Comparison of ENCODE assay signal across 24 mouse cellular contexts in genomic region chr15:84934901-84935300, GRCm38 (mm10). TPM values are rescaled to one million over a fixed set of nuclear protein-coding genes. Genes with fewer than 3 reads are reported as not detected.
DNase-seq lines count a peak whose midpoint lies in the region; ATAC-seq and TF ChIP-seq lines count a peak whose summit lies in the region.
"Had no signal": no experiment of that assay in that cellular context is flagged by ENCODE, and none has a peak within 500 bp of the region (broad histone marks: within the 10 kb centered on the region; RNA-seq: fewer than 3 reads in every experiment).

No protein-coding gene starts in this region.

- no peak for TF ChIP-seq POLR2A in brain, embryonic 14.5 days (IDR thresholded peaks at IDR 0.05; ENCODE audit: borderline replicate concordance, extremely low read depth, insufficient read depth, insufficient read length, poor library complexity, severe bottlenecking)

- WGBS in forebrain, embryonic 14.5 days = 80% methylated on average over 16 of the region's 16 CpGs
- WGBS in forebrain, embryonic 13.5 days = 79% methylated on average over 16 of the region's 16 CpGs

- H3K27me3 ChIP-seq in forebrain, embryonic 14.5 days (replicated peaks; ENCODE audit: control insufficient read depth, insufficient read depth, low read length) = no peaks in the 10 kb centered on the region
- H3K27me3 ChIP-seq in forebrain, embryonic 13.5 days = no peaks in the 10 kb centered on the region
- H3K27me3 ChIP-seq: embryonic facial prominence, embryonic 12.5 days; embryonic facial prominence, embryonic 15.5 days; heart, embryonic 13.5 days had no signal

- H3K27ac ChIP-seq in forebrain, embryonic 14.5 days (ENCODE audit: low read depth, low read length) = no peak overlapping the region
- H3K27ac ChIP-seq in forebrain, embryonic 13.5 days = no peak overlapping the region
- H3K27ac ChIP-seq: embryonic facial prominence, embryonic 12.5 days; embryonic facial prominence, embryonic 15.5 days; heart, embryonic 13.5 days; hindbrain, embryonic 14.5 days; hindbrain, postnatal 0 days had no signal

- DNase-seq in forebrain, embryonic 14.5 days (ENCODE audit: low spot score) = peak; percentile 17
- DNase-seq in layer of hippocampus, adult 9-11 months = peak; percentile 59
- no peak for DNase-seq in layer of hippocampus, adult 9-10 months (ENCODE audit: low spot score)
- DNase-seq in right cerebral cortex, adult 2 months (ENCODE audit: low spot score in 2 of 2) = peak; percentile 59 to 66
- no peak for DNase-seq in right cerebral cortex, postnatal 4 days
- DNase-seq in brain, embryonic 14.5 days (ENCODE audit: low read depth) = peak; percentile 28
- DNase-seq in adrenal gland, postnatal 14 days = no peak
- DNase-seq: adrenal gland, postnatal 25 days; cerebellum, adult 11 months; cerebellum, adult 2 months; cerebellum, adult 9-11 months; cerebellum, postnatal 25 days; gastrocnemius, postnatal 25 days; heart, adult 18-20 months; heart, postnatal 14 days; heart, postnatal 4 days had no signal

- H3K4me3 ChIP-seq in forebrain, embryonic 14.5 days (ENCODE audit: low read depth, low read length) = no peak overlapping the region
- H3K4me3 ChIP-seq in forebrain, embryonic 13.5 days = no peak overlapping the region
- H3K4me3 ChIP-seq: embryonic facial prominence, embryonic 12.5 days; embryonic facial prominence, embryonic 15.5 days; heart, embryonic 13.5 days had no signal

- H3K4me2 ChIP-seq in forebrain, embryonic 14.5 days (ENCODE audit: low read length) = no peak overlapping the region
- no peak overlapping the region for H3K4me2 ChIP-seq in forebrain, embryonic 13.5 days
- H3K4me2 ChIP-seq: embryonic facial prominence, embryonic 12.5 days; embryonic facial prominence, embryonic 15.5 days; heart, embryonic 13.5 days; hindbrain, embryonic 14.5 days had no signal

- no peak for TF ChIP-seq CTCF in brain, embryonic 14.5 days (IDR thresholded peaks at IDR 0.05; ENCODE audit: borderline replicate concordance, extremely low read depth, insufficient read depth, insufficient read length)

- peaks cover 100% of the 10 kb centered on the region for H3K36me3 ChIP-seq in forebrain, embryonic 14.5 days (ENCODE audit: control insufficient read depth, insufficient read depth, low read length)
- peaks cover 100% of the 10 kb centered on the region for H3K36me3 ChIP-seq in forebrain, embryonic 13.5 days (ENCODE audit: poor library complexity, severe bottlenecking)

- H3K9me3 ChIP-seq in forebrain, embryonic 14.5 days (replicated peaks; ENCODE audit: control insufficient read depth, low read length) = no peaks in the 10 kb centered on the region
- H3K9me3 ChIP-seq in forebrain, embryonic 13.5 days (replicated peaks) = no peaks in the 10 kb centered on the region
- H3K9me3 ChIP-seq: embryonic facial prominence, embryonic 12.5 days; embryonic facial prominence, embryonic 15.5 days; heart, embryonic 13.5 days had no signal

- H3K9ac ChIP-seq in forebrain, embryonic 14.5 days (ENCODE audit: low read length) = no peak overlapping the region
- no peak overlapping the region for H3K9ac ChIP-seq in forebrain, embryonic 13.5 days
- H3K9ac ChIP-seq: embryonic facial prominence, embryonic 12.5 days; embryonic facial prominence, embryonic 15.5 days; heart, embryonic 13.5 days; hindbrain, embryonic 14.5 days had no signal

- no peaks in the 10 kb centered on the region for H3K4me1 ChIP-seq in forebrain, embryonic 14.5 days (ENCODE audit: control insufficient read depth, insufficient read depth, low read length)
- H3K4me1 ChIP-seq in forebrain, embryonic 13.5 days = no peaks in the 10 kb centered on the region
- H3K4me1 ChIP-seq: embryonic facial prominence, embryonic 12.5 days; embryonic facial prominence, embryonic 15.5 days had no signal

- ATAC-seq in forebrain, embryonic 14.5 days = no peak
- ATAC-seq in forebrain, embryonic 13.5 days = no peak
- ATAC-seq: forebrain, embryonic 16.5 days; hindbrain, postnatal 0 days; inflammation-experienced regulatory T-cells, adult 6 months had no signal

RNA-seq across cellular contexts. Expression of gene Nup50, which starts 11.7 kb away (rescaled TPM):
- 28.3 and 33.3 TPM in 2 replicates for polyA plus RNA-seq in forebrain, embryonic 14.5 days (2014; fragmentation: Nextera tagmentation; extraction: Ambion mirVana)
- 41.9 and 44.7 TPM in 2 replicates for polyA plus RNA-seq in forebrain, embryonic 13.5 days (2015; fragmentation: Nextera tagmentation; extraction: Ambion mirVana)
- 16.6 and 24.5 TPM in 2 replicates for polyA plus RNA-seq in brain, embryonic 14.5 days (2012; rRNA removed)
- 30.9 and 33.1 TPM in 2 replicates for total RNA-seq in adrenal gland, postnatal 14 days (2021)

RNA-seq across cellular contexts. Expression of gene Gm29666, which starts 15.1 kb away (rescaled TPM):
- 0.30 and 0.40 TPM in 2 replicates for polyA plus RNA-seq in forebrain, embryonic 14.5 days (2014; fragmentation: Nextera tagmentation; extraction: Ambion mirVana)
- 1.1 TPM in 2 replicates for polyA plus RNA-seq in forebrain, embryonic 13.5 days (2015; fragmentation: Nextera tagmentation; extraction: Ambion mirVana)
- 1.0 and 1.4 TPM in 2 replicates for polyA plus RNA-seq in brain, embryonic 14.5 days (2012; rRNA removed)
- total RNA-seq in adrenal gland, postnatal 14 days (2021) = 0.30 TPM in 2 replicates

RNA-seq across cellular contexts. Expression of gene 5031439G07Rik, which starts 53.5 kb away (rescaled TPM):
- 14.1 and 16.1 TPM in 2 replicates for polyA plus RNA-seq in forebrain, embryonic 14.5 days (2014; fragmentation: Nextera tagmentation; extraction: Ambion mirVana)
- polyA plus RNA-seq in forebrain, embryonic 13.5 days (2015; fragmentation: Nextera tagmentation; extraction: Ambion mirVana) = 14.1 and 14.7 TPM in 2 replicates
- polyA plus RNA-seq in brain, embryonic 14.5 days (2012; rRNA removed) = 39.4 and 69.9 TPM in 2 replicates
- 24.9 and 32.2 TPM in 2 replicates for total RNA-seq in adrenal gland, postnatal 14 days (2021)

Comparison
In these comparisons a context has a peak if more than half of its experiments do, and no peak if none do; other contexts are left out.
1. DNase-seq: peak in forebrain, embryonic 14.5 days (single experiment), layer of hippocampus, adult 9-11 months (single experiment), right cerebral cortex, adult 2 months (2 of 2) and brain, embryonic 14.5 days (single experiment); none in layer of hippocampus, adult 9-10 months (single experiment), right cerebral cortex, postnatal 4 days (single experiment) and adrenal gland, postnatal 14 days (single experiment).